Mouse (Mus musculus) activated CD4-positive, CD25-positive, alpha-beta regulatory T cell, adult 4 months (primary cell): ENCODE results near the gene Chic2. TPM values are rescaled to one million over a fixed set of nuclear protein-coding genes. Genes with fewer than 3 reads are reported as not detected.
A peak's percentile ranks its signal among the peaks of the same experiment; 100 is the strongest.

ENCODE experiments used
- ATAC-seq: one replicate; pipeline ENCODE4 v1.8.0; 2017
- polyA plus RNA-seq, 2 experiments: library from polyadenylated mRNA; unstranded; fragments of 100-300 nt; shearing (Covaris generic); gene quantifications; one replicate each; pipeline ENCODE4 v1.2.1; 2017

Gene Chic2
- polyA plus RNA-seq = 1 to 10 TPM; 6.0 to 8.1 TPM

DNA sequence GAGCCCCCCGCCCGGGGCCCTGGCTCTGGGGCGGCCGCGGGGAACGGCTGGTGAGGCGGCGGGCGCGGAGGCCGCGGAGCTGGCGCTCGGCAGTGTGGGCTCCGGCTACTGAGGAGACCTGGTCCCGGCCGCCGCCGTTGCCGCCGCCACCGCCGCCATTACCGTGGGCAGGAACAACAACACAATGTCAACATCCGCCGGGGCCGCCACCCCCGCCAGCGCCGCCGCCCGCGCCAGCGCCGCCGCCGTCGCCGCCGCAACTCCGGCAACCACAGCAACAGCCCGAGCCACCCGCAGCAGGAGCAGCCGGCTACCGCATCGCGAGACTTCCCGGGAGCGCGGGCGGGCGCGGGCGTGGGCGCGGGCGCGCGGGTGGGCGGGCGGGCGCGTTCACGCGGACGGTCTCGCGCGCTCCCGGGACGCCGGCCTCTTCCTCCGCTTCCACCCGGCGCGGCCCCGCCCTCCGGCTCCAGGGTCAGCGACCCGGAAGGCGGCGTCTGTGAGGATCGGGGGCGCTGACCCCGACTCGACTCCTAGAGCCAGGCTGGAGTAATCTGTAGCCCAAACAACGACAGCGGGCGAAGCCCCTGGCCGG, at the start of gene Chic2:
Chic2 (minus strand) TSS at position 465 of the 595 bp plus-strand sequence.
- peak; percentile 70 for ATAC-seq

DNA sequence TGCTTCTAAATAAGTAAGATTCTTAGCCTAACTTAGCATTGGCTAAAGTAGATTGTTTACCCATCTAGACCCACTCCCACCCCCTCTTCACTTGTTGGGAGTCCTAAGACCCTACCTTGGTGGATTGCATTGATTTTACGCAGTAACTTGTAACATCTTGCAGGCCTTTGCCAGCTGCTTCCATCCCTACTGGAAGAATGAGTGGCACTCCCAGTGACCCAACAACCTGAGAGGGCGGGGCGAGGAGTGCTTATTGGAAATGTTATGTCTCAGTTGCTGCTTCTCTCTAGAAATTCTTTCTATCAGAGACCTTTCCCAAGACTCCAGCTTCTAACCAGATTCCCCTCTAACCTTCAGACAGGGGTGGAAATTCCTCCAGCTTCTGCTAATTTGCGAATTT, 41.3 kb upstream of the Chic2 start:
- ATAC-seq = no peak

GRCm38 (mm10) chr5:75085521-75085875, 40.9 kb upstream of the Chic2 start:
- ATAC-seq = no peak

DNA sequence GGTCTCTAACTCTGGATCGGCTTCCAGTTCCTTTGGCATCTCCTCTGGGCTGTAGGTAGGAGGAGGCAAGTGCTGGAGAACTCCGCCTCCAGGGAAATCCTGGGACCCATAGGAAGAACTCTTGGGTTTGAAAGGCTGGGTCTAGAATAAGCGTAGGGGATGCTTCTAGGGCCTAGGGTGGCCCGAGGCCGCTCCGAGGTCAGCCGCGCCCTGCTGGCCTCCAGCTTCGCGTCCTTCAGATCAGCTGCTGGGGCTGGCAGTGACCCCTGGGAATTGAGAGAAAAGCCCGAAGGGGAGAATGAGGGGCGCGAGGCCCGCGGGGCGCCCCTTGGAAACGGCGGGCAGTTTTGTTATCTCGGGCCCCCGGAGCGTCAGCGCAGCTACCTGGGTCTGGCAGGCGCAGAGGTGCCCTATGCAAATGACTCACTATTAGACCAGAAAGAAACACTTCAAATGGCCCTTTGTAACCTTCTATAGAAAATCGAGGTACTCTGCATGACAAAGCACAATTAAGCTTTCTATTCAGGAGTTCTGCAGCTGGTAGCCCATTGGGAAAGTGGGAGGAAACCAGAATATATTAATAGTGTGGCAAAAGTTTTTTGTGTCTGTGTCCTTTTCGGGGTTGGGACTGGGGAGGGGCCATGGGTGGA, 40.4 kb upstream of the Chic2 start:
- no peak for ATAC-seq

DNA sequence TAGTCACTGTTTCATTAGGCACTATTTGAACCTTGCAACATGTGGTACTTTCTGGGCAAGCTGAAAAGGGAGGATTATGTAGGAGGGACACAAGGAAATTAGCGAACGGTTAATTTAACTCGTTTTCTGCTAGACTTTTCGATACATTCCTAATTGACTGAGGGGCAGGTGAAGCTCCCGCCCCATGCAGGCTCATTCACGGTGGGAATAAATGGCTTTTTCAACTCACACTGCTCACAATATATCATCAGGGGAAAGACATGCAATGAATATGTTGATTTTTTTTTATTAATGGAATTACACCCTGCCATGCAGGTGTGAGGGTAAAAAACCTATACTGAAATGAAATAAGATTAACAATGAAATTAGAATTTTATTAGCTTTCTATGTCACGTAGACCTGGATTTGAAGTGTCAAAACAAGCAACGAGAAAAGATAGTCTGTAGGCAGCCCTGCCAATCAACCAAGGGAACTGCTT, 39.9 kb upstream of the Chic2 start:
- no peak for ATAC-seq

GRCm38 (mm10) chr5:75083591-75084392, 39.2 kb upstream of the Chic2 start:
- no peak for ATAC-seq

DNA sequence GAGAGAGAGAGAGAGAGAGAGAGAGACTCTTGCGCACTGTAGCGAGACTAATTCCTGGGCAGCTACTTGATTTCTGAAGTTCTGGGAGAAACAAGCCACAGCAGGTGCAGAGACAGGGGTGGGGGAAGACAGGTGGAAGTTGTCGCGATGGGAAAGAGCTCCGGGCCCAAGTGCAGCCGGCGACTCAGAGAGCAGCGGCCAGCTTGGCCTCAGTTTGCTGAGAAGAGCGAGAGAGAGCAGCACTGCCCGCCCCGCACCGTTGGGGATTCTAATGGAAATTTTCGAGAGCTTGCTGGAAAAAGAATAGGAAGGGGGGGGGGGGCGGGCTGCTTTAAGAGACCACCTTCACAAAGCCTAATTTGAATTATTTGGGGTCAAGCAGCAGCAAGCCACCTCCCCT, 38.5 kb upstream of the Chic2 start:
- no peak for ATAC-seq

DNA sequence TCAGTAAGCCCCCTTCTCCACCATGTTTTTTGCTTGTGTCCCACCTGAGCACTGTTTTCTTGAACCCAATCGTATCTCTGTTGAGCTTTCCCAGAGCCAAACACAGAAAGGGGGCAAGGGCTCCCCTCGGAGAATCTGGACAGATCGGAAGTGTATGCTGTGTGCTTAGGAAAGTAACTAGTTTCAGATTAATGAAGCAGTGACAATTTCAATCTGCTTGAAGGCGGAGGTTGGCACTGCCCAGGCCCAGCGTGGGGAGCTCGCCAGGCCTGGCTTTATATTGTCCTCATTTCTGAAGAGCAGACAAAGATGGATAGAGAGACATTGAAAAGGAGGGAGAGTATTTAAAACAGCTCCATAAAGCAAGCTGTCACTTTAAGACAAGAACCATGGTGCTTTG, 37.9 kb upstream of the Chic2 start:
- ATAC-seq = no peak

GRCm38 (mm10) chr5:75079564-75079963, 35.0 kb upstream of the Chic2 start:
- no peak for ATAC-seq

- no peak for ATAC-seq
Observed at GRCm38 (mm10) chr5:75077051-75077380, 32.4 kb upstream of the Chic2 start.

DNA sequence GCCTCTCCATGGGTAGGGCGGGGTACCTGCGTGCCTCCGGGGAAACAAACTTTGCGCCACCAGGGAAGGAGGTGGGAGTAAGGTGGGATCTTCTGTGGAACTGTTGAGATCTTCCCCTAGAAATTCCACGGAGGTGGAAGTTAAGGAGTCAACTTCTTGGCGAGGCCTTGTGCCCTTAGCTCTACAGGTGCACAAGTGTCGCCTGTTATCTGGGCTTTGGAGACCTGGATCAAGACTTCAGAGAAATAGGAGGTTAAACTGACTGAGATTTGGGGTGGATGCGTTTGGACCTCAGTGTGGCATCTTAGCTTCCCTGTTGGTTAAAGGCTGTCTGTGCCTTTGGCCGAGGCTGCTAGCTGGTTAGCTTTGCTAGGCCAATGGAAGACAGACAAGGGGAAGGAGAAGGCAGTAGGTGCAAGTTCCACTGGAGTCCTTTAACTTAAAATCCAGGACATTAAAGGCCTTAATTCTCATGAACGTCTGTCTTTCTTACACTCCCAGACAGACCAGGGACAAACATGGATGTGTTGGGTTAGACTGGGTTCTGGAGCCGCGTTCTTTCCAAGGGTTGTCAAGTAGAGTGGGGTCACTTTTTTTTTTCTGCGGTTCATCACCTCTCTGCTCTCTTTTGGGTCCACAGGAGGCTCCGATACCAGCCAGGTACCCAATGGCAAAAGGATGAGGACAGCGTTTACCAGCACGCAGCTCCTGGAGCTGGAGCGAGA, 31.9 kb upstream of the Chic2 start:
- ATAC-seq = no peak

GRCm38 (mm10) chr5:75075383-75075941, 30.9 kb upstream of the Chic2 start, which contains the start of gene Gsx2:
Gene Gsx2, plus strand, starts transcription at chr5:75075601.
- no peak for ATAC-seq

- no peak for ATAC-seq
Observed at GRCm38 (mm10) chr5:75074537-75075382, 30.2 kb upstream of the Chic2 start.

- no peak for ATAC-seq
Observed at GRCm38 (mm10) chr5:75074132-75074531, 29.6 kb upstream of the Chic2 start.

DNA sequence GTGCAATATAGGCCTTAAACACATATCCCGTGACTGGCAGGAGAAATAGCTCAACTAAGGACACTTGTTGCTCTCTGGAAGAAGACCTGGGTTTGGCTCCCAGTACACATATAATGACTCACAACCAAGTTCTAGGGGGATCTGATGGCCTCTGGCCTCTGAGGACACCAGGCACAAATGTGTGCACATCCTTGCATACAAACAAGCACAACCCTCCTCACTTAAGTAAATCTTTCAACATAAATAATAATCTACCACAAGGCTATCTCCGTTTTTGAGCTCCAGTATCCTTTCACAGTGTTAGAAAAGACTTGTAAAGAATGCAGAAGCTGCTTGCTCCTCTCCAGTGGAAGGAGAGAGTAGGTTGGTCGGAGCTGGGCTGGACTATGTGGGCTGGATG, 29.1 kb upstream of the Chic2 start:
- ATAC-seq = no peak

GRCm38 (mm10) chr5:75073167-75073566, 28.6 kb upstream of the Chic2 start:
- no peak for ATAC-seq

GRCm38 (mm10) chr5:75072532-75072931, 28.0 kb upstream of the Chic2 start:
- ATAC-seq = no peak

DNA sequence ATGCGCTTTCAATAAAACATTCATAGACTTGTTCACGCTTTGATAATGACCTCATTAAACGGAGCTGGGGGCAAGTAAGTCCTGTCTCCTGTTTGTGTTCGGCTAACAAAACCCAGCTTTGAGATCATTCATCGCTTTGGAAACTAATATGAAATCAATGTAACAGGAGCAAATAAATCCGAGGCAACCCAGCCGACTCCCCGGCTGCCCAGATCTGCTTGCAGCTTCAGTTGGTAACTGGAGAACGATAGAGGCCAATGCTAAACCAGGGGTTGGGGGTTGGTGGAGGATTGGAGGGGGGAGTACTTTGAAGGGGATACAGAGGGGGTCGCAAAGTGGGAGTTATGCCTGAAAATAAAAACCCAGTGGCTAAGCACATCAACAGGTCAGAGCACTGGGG, 27.4 kb upstream of the Chic2 start:
- ATAC-seq = no peak

DNA sequence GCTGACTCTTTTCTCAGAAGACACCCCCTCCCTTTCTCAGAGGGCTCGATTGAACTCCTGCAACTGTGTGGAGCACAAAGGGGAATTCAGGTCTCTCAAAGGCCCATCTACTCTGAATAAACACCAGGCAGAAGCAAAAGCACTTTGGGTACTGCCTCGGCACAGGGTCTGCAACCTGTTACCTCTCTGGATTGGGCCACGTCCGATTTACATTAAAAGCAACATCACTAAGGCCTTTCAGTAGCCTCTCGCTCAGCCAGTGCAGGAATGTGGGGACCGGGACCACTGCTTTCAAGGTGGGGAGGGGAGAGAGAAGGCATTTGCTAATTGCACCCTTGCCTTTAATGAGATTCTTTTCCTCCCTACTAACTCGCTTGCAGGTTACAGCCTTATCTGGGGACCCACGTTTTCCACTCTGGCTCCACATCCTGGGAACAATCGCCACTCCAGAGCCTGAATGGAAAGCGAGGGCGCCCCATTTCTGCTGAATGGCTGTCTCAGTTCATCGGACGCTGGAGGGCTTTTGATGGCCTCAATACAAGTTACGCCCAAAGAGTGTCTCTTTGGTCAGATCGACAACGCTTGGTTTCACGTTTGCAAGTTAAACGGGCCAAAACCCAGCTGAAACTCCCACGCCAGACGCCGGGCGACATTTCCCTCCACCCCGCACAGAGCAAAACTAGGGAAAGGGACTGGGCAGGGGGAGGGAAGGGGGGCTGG, 26.2 kb upstream of the Chic2 start:
- no peak for ATAC-seq

- no peak for ATAC-seq
Observed at GRCm38 (mm10) chr5:75070132-75070531, 25.6 kb upstream of the Chic2 start.

GRCm38 (mm10) chr5:75067125-75067756, 22.7 kb upstream of the Chic2 start:
- ATAC-seq = peak; percentile 69
